Mouse (Mus musculus): Measurements from ENCODE around the gene Ddx47. TPM values are rescaled to one million over a fixed set of nuclear protein-coding genes. Genes with fewer than 3 reads are reported as not detected.

Ddx47 gene
- polyA plus RNA-seq, 1 experiment, result 96.2 TPM

DNA sequence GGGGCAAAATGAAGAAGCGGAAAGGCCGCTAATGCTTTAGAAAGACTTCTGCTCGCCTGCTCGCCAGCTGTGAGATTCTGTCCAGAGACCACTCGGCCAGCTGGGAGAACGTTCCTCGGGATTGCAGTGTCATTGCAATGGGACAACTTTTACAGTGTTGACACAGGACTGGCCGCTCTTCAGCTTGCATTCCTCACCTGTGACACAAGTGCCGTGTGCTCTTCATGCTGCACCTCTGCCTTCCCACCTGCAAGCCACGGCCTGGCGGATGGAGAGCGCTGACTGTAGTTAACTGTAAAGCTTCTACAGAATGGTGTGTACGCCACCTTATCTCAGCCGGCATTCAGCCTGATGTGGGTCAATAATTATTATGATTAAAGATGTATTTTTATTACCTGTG lies 12.0 kb downstream of the Ddx47 start:
- no peak for DNase-seq
- TF ChIP-seq CTCF (IDR thresholded peaks at IDR 0.05; ENCODE audit: borderline replicate concordance, control insufficient read depth, extremely low read depth, insufficient read depth, low read length, poor library complexity) (no peak), POLR2A (IDR thresholded peaks at IDR 0.05; ENCODE audit: control insufficient read depth, extremely low read depth, insufficient read depth, low read length, poor library complexity) (no peak)
- Histone ChIP-seq H3K27ac (ENCODE audit: control insufficient read depth, insufficient read depth, low read length) (no peak overlapping the region), H3K27me3 (ENCODE audit: control insufficient read depth, insufficient read depth, low read length) (no peaks in the 10 kb centered on the region), H3K4me1 (replicated peaks; ENCODE audit: control insufficient read depth, insufficient read depth, low read length) (no peaks in the 10 kb centered on the region), H3K36me3 (ENCODE audit: control insufficient read depth, insufficient read depth, low read length) (peaks cover 61% of the 10 kb centered on the region), H3K4me3 (ENCODE audit: control insufficient read depth, insufficient read depth, low read length) (no peak overlapping the region)
- WGBS, result 97% methylated on average over 14 of the region's 14 CpGs

DNA sequence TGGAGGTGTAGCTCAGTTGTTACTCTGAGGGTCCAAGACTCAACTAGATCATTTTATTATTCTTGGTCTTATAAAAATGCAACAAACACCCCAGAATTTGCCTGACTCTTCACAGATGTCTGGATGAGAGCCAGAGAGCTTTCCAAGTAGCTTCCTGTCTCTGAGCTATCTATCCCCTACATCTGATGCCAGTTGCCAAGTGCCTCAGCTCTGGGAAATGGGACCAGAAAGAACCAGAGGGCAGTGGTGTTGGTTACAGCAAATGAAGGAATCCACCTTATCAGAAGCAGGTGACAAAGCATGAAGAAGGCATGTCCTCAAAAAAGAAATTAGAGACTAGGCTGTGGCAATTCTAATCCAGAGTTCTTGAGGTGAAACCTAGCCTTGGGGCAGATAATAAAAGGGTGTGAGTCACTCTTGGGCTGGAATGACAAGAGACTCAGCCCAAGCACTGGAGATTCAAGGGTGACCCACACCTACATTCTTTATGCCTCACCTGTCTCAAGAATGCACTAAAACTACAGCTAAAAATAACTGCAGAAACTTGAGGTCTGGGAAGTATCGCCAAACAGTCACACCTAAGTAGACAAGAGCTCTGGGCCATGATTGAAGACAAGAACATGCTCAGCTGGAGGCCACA lies 13.5 kb downstream of the Ddx47 start:
- Histone ChIP-seq H3K4me3 (ENCODE audit: control insufficient read depth, insufficient read depth, low read length) (no peak overlapping the region), H3K27me3 (ENCODE audit: control insufficient read depth, insufficient read depth, low read length) (no peaks in the 10 kb centered on the region), H3K27ac (ENCODE audit: control insufficient read depth, insufficient read depth, low read length) (no peak overlapping the region), H3K4me1 (replicated peaks; ENCODE audit: control insufficient read depth, insufficient read depth, low read length) (no peaks in the 10 kb centered on the region), H3K36me3 (ENCODE audit: control insufficient read depth, insufficient read depth, low read length) (peaks cover 46% of the 10 kb centered on the region)
- no peak for DNase-seq
- TF ChIP-seq CTCF (IDR thresholded peaks at IDR 0.05; ENCODE audit: borderline replicate concordance, control insufficient read depth, extremely low read depth, insufficient read depth, low read length, poor library complexity) (no peak), POLR2A (IDR thresholded peaks at IDR 0.05; ENCODE audit: control insufficient read depth, extremely low read depth, insufficient read depth, low read length, poor library complexity) (no peak)
- WGBS, result 94% methylated on average over 1 of the region's 1 CpGs

DNA sequence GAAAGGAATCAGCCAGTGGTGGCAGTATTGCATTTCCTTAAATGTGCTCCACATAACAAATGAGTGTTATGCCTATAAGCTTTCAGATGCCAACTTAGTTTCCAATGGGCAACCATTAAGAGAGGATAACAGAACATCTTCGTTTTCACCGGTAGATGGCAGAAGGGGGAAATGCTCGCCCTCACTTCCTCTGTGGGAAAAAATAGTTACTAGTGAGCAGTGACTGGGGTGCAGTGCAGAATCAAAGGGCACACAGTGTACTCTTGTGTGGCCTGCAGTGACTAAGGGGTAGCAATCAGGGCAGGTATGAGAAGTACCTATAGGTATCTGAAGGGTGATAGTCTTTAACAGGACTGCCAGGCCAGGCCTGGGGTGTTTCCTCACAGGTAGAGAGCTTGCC lies 14.8 kb downstream of the Ddx47 start:
- TF ChIP-seq CTCF (IDR thresholded peaks at IDR 0.05; ENCODE audit: borderline replicate concordance, control insufficient read depth, extremely low read depth, insufficient read depth, low read length, poor library complexity) (no peak), POLR2A (IDR thresholded peaks at IDR 0.05; ENCODE audit: control insufficient read depth, extremely low read depth, insufficient read depth, low read length, poor library complexity) (no peak)
- no peak overlapping the region for H3K4me3 ChIP-seq (ENCODE audit: control insufficient read depth, insufficient read depth, low read length)
- 2% methylated on average over 3 of the region's 3 CpGs for WGBS
- H3K36me3 ChIP-seq (ENCODE audit: control insufficient read depth, insufficient read depth, low read length), result peaks cover 32% of the 10 kb centered on the region
- peak; percentile 26 for DNase-seq
- no peak overlapping the region for H3K27ac ChIP-seq (ENCODE audit: control insufficient read depth, insufficient read depth, low read length)
- H3K4me1 ChIP-seq (replicated peaks; ENCODE audit: control insufficient read depth, insufficient read depth, low read length), result no peaks in the 10 kb centered on the region
- H3K27me3 ChIP-seq (ENCODE audit: control insufficient read depth, insufficient read depth, low read length), result no peaks in the 10 kb centered on the region

DNA sequence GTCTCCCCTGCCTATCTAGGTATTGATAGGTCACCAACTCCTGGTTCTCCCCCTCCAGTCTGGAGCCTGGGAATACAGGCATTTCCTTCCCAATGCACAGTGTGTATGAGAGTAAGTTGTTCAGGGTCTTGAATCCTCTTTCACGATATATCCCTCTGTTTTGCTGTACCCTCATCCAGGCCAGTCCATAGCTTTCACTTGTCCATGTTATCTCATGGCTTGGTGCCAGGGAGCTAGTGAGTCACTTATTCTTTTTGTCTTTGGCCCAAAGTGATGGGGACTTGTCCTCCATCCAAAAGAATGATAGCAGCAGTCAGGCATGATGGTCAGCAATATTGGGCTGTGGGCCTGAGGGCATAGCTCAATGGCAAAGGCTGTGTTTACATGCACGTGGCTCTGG lies 15.3 kb downstream of the Ddx47 start:
- Histone ChIP-seq H3K27me3 (ENCODE audit: control insufficient read depth, insufficient read depth, low read length) (no peaks in the 10 kb centered on the region), H3K27ac (ENCODE audit: control insufficient read depth, insufficient read depth, low read length) (no peak overlapping the region), H3K4me3 (ENCODE audit: control insufficient read depth, insufficient read depth, low read length) (no peak overlapping the region), H3K36me3 (ENCODE audit: control insufficient read depth, insufficient read depth, low read length) (peaks cover 27% of the 10 kb centered on the region), H3K4me1 (replicated peaks; ENCODE audit: control insufficient read depth, insufficient read depth, low read length) (no peaks in the 10 kb centered on the region)
- WGBS, result 83% methylated on average over 2 of the region's 2 CpGs
- TF ChIP-seq POLR2A (IDR thresholded peaks at IDR 0.05; ENCODE audit: control insufficient read depth, extremely low read depth, insufficient read depth, low read length, poor library complexity) (no peak), CTCF (IDR thresholded peaks at IDR 0.05; ENCODE audit: borderline replicate concordance, control insufficient read depth, extremely low read depth, insufficient read depth, low read length, poor library complexity) (no peak)
- no peak for DNase-seq

DNA sequence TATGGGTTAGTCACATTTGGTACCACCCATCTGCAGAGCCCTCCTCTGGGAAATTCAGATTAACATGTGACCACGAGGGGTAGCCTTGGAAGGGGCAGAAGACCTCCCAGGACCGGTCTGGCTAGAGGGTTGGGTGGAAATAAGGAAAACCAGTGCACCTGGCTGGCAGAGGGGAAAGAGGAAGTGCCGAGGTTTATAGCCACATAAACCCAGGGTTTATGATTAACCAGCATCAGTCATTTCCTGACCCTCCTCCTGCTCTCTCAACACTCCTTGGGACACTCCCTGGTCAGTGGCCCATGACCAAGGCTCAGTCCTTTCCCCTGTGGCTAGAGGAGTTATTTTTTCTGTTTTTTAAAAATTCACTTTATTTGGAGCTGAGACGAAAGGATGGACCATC lies 17.8 kb downstream of the Ddx47 start:
- 28% methylated on average over 4 of the region's 4 CpGs for WGBS
- no peak overlapping the region for H3K27ac ChIP-seq (ENCODE audit: control insufficient read depth, insufficient read depth, low read length)
- H3K4me3 ChIP-seq (ENCODE audit: control insufficient read depth, insufficient read depth, low read length), result no peak overlapping the region
- H3K27me3 ChIP-seq (ENCODE audit: control insufficient read depth, insufficient read depth, low read length), result no peaks in the 10 kb centered on the region
- no peak for TF ChIP-seq CTCF (IDR thresholded peaks at IDR 0.05; ENCODE audit: borderline replicate concordance, control insufficient read depth, extremely low read depth, insufficient read depth, low read length, poor library complexity)
- TF ChIP-seq POLR2A (IDR thresholded peaks at IDR 0.05; ENCODE audit: control insufficient read depth, extremely low read depth, insufficient read depth, low read length, poor library complexity), result no peak
- DNase-seq, result no peak
- H3K4me1 ChIP-seq (replicated peaks; ENCODE audit: control insufficient read depth, insufficient read depth, low read length), result no peaks in the 10 kb centered on the region
- peaks cover 6% of the 10 kb centered on the region for H3K36me3 ChIP-seq (ENCODE audit: control insufficient read depth, insufficient read depth, low read length)

DNA sequence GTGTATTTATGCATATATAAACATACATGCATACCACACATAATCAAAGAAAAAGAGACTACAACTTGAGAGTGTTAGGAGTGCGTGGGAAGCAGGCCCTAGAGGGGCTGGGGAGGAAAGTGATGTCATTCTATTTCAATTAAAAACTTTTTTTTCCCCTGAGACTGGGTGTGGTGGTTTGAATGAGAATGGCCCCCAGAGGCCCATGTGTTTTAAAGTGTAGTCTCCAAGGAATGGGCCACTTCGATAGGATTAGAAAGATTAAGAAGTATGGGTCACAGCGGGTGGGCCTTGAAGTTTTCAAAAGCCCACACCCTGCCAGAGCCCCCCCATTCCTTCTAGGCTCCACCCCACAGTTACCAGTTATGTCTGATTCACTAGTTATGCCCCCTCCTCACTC lies 27.3 kb downstream of the Ddx47 start:
- Histone ChIP-seq H3K4me1 (replicated peaks; ENCODE audit: control insufficient read depth, insufficient read depth, low read length) (no peaks in the 10 kb centered on the region), H3K4me3 (ENCODE audit: control insufficient read depth, insufficient read depth, low read length) (no peak overlapping the region), H3K27me3 (ENCODE audit: control insufficient read depth, insufficient read depth, low read length) (no peaks in the 10 kb centered on the region; the same call in 1 of the 2 replicates), H3K36me3 (ENCODE audit: control insufficient read depth, insufficient read depth, low read length) (no peaks in the 10 kb centered on the region), H3K27ac (ENCODE audit: control insufficient read depth, insufficient read depth, low read length) (no peak overlapping the region)
- no peak for TF ChIP-seq POLR2A (IDR thresholded peaks at IDR 0.05; ENCODE audit: control insufficient read depth, extremely low read depth, insufficient read depth, low read length, poor library complexity)
- no peak for TF ChIP-seq CTCF (IDR thresholded peaks at IDR 0.05; ENCODE audit: borderline replicate concordance, control insufficient read depth, extremely low read depth, insufficient read depth, low read length, poor library complexity)
- WGBS, result 91% methylated on average over 3 of the region's 3 CpGs
- DNase-seq, result no peak

Measured in thymus, adult 2 months (tissue).